Mouse (Mus musculus): ENCODE data around the gene Caskin2.
A peak's percentile ranks its signal among the peaks of the same experiment; 100 is the strongest.
"Not testable (repeated sequence)": the region's sequence is repeated elsewhere in the genome, so short reads cannot be mapped to it uniquely, and the experiment has no call there.

Gene Caskin2

DNA sequence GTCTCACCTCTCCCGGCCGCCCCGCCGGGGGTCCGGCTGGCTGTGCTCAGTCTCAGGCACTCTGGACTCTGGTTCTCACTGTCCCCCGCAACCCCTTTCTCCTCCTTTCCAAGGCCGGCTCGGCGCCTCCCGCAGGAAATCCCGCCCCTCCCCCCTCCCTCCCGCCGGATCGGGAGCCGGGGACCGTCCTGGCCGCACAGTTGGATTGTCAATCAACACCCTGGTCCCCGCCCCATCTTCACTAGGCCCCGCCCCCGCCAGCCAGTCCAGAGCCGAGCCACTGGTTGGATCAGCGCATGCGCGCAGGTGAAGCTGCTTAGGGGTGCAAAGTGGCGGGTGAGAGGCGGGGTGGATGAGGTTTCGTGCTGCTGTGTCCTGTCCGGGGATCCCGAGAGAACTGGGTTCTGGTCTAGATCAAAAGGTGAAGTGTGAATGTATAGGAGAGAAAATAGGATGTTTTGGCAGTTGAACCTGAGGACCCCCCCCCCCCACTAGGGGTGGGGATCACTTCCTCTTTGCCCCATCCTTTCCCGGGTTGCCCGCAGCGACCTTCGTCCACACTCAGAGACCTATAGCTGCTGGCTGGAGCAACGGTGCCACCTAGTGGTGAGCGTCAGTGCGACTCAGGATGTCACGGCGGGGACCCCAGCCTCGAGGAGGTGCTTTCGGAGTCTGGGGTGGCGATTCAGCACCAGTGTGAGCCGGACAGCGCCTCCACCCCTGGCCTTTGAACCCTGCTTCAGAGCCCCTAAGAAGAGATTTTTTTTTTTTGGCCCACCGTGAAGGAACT lies at the start of gene Caskin2:
Gene Caskin2, minus strand, starts transcription at position 133 of the 790 bp plus-strand sequence.
- peak; percentile 72 for ATAC-seq (ENCODE audit: insufficient number of reproducible peaks, low FRiP score, low TSS enrichment)

DNA sequence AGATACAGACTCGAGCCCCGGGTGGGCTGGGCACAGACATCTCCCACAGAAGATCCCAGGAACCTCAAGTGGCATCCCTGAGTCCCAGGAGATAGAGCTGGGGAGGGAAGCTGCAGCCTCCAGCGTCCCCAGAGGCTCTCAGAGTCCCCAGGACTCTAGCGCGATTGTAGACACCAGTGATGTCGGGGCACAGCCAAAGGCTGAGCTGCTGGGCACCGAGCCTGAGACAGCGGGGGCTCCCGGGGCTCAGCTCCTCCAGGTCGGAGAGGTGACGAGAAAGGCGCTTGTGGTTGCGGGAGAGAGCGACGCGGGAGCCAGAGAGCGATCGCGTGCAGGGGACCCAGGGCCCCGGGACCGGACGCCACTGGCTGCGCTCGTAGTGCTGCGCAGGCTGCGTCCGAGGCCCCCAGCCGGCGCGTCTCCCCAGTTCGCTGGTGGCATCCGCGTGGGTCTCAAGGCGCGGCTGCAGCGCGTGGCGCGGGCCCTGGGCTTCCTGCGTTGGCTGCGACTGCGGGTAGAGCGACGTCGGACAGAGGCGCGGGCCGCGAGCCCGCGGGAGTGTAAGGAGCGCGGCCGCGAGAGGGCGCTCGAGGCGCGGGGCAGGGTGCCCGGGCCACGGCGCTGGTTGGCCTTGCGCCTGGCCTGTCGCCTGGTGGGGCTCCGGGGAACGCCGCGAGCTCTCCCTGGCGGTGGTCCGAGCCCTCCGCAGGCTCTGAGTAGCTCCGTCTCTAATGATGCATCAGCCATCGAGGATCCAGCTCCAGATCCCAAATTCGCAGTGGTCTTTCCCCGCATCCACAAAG lies 45.9 kb upstream of the Caskin2 start:
- ATAC-seq (ENCODE audit: insufficient number of reproducible peaks, low FRiP score, low TSS enrichment) = no peak

DNA sequence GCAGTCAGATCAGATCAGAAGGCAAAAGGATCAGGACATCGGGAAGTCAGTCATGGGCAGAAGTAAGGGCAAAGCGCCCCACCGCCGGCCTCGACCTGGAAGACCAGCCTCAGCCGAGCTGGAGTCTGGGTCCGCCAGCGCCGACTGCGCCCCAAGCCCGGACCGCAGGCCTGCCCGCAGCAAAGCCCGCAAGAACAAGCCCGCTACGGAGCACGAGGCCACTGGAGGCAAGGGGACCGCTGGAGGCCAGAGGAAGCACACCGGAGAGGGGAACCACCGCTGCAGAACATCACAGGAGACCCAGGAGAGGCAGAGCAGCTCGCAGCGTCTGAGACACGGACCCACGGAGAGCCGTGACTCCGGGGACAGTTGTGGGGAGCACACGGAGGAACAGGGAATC lies 44.9 kb upstream of the Caskin2 start, which contains the start of gene Myo15b:
Gene Myo15b, plus strand, starts transcription at position 53 of the 400 bp plus-strand sequence.
- no peak for ATAC-seq (ENCODE audit: insufficient number of reproducible peaks, low FRiP score, low TSS enrichment)

DNA sequence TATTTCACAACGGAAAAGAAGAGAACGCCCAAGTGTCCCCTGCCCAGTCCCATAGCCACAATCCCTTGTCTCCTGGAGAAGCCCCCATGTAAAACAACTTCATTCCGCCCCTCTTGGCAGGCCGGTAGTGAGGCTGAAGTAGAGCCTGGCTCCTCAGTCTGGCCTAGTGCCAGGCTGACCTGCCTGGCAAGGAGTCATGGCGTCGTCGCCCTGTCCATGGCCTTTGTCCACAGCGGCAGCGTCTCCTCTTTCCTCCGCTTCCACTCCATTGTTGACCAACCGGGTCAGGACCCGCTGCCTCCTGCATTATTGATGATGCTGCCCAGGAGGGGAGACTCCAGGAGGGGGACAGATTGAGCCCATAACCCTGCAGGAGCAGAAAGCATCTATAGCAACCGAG lies 44.5 kb upstream of the Caskin2 start:
- ATAC-seq (ENCODE audit: insufficient number of reproducible peaks, low FRiP score, low TSS enrichment) = no peak

DNA sequence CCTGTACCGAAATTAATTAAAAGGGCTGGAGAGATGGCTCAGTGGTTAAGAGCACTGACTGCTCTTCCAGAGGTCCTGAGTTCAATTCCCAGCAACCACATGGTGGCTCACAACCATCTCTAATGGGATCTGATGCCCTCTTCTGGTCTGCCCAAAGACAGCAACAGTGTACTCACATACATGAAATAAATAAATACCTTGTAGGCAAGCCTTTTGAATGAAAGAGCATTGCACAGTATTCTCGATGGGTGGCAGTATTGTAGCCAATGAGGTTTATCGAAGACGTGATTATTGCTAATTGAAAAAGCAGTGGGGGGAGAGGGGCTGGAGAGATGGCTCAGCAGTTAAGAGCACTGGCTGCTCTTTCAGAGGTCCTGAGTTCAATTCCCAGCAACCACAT lies 43.7 kb upstream of the Caskin2 start:
- not testable (repeated sequence) for ATAC-seq (ENCODE audit: insufficient number of reproducible peaks, low FRiP score, low TSS enrichment)

DNA sequence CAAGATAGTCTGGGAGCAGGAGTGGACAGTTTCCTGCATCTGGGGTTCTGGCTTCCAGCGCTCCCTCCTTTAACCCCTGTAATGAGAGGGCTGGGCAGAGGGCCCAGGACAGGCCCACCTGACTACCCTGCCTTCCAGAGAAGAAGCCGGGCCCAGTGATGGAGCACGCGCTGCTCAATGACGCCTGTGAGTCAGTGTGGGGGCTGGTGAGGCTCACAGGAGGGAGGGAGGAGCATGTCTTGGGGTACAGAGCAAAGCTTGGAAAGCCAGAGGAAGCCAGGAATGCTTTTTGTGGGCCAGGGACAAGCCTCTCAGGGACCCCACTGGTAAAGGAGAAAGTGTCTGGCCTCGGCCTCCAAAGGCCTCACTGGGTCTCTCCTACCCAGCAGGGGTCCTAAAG lies 41.2 kb upstream of the Caskin2 start:
- no peak for ATAC-seq (ENCODE audit: insufficient number of reproducible peaks, low FRiP score, low TSS enrichment)

DNA sequence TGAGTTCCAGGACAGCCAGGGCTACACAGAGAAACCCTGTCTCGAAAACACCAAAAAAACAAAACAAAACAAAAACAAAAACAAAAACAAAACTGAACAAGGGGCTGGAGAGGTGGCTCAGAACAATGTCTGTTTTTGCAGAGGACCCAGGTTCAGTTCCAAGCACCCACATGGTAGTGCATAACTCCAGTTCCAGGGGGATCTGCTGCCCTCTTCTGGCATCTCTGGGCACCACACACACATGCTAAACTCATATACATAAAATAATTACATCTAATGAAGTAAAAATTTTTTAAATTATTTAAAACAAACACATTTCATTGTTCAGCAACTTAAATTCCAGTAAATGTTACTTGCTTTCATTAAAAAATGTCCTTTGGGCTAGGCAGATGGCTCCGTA lies 32.4 kb upstream of the Caskin2 start:
- no peak for ATAC-seq (ENCODE audit: insufficient number of reproducible peaks, low FRiP score, low TSS enrichment)

DNA sequence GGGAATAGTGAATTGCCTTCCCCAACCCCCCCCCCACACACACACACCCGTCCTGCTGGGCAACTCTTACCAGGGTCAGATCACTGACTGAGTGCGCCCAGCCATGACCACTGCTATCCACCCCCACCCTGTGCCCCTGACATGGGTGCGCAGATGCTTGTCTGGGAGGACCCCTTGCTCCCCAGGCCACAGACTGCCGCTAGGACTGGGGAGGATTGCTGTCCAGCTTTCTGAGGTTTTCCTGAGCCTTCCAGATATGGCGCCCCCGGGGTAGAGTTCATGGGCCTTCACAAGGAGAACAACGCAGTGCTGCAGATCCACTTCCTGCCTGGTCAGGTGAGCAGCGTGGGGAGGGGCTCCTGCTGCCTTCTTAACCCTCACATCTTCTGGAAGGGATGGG lies 30.8 kb upstream of the Caskin2 start:
- no peak for ATAC-seq (ENCODE audit: insufficient number of reproducible peaks, low FRiP score, low TSS enrichment)

DNA sequence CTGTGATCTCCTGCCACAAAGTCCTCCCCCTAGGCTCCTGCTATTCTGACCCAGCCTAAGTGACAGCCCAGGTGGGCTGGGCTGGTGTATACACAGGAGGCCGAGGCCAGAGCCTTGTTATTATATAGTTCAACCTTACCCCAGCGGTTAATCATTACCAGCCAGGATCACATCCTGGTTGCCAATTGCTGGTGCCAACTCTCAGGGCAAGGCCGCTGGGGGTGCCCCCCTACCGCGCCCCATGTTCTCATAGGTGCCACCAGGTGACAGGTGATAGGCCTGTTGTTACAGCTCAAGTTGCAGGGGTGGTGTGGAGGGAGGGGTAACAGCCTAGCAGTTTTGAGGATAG lies 30.4 kb upstream of the Caskin2 start:
- ATAC-seq (ENCODE audit: insufficient number of reproducible peaks, low FRiP score, low TSS enrichment) = no peak

DNA sequence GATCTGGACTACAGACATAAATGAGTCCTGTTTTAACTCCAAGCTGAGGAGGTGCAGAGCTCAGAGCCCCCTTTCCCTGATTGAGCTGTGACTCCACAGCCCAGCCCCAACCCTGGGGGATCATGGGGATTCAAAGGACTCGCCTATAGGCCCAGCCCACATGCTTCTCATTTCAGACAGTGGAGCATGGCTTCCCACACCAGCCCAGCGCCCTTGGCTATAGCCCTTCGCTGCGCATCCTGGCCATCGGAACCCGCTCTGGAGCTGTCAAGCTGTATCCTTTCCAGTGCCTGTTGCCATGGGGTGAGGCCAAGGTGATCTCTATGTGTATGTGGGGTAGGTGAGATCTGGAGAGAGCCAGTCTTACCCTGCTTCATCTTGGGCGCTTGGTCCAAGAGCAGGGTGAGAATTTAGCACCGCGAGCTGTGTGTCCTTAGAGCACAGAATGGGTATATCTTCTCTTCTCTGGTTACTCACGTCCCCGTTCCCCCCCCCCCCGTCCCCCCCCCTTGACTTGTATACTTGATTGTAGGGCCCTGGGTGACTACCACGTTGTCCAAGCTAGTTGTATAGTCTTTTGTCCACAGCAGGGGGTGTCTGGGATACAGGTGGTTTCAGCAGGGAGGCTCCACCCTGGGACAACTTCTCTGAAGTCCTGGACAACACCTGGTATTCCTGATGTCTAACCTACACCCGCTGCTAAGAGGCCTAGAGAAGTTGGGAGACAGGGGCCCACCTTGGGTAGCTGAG lies 29.9 kb upstream of the Caskin2 start:
- ATAC-seq (ENCODE audit: insufficient number of reproducible peaks, low FRiP score, low TSS enrichment) = no peak

DNA sequence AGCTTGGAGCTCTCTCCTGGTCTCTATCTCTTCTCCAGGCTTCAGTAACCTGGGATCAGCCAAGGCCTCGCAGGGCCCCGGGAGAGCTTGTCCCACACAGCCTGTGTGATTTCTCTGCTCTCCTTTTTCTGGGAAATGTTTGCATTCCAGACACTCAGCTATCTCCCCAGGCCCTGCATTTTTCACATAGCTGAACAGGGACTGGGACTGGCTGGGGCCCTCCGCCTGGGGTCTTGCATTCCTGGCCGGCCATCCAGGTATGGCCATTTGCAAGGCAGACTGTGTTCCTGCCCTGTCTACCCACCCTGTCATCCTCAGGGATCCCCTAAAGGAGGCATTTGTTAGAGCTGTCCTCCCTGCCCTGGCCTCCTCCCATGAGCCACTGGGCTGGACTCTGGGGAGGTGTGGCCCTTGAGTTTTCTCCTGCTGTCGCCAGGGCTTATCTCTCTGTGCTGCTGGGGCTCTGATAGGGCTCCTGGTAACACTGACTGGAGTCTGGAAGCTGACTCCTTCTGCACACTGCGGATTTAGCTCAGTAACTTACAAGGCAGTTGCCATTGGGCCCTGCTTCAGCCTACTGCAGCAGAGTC lies 28.6 kb upstream of the Caskin2 start:
- no peak for ATAC-seq (ENCODE audit: insufficient number of reproducible peaks, low FRiP score, low TSS enrichment)

DNA sequence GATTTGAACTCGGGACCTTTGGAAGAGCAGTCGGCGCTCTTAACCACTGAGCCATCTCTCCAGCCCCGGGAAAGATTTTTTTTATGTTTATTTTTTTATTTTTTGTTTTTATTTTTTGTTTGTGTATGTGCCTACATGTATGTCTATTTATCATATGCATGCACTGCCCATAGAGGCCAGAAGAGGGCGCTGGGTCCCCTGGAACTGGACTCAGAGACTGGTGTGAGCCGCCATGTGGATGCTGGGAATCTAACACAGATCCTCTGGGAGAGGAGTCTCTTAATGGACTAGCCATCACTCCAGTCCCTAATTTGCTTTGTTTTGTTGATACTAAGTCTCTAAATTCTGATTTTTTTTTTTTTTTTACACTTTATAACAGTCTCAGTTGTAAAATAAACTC lies 27.6 kb upstream of the Caskin2 start:
- ATAC-seq (ENCODE audit: insufficient number of reproducible peaks, low FRiP score, low TSS enrichment) = no peak

DNA sequence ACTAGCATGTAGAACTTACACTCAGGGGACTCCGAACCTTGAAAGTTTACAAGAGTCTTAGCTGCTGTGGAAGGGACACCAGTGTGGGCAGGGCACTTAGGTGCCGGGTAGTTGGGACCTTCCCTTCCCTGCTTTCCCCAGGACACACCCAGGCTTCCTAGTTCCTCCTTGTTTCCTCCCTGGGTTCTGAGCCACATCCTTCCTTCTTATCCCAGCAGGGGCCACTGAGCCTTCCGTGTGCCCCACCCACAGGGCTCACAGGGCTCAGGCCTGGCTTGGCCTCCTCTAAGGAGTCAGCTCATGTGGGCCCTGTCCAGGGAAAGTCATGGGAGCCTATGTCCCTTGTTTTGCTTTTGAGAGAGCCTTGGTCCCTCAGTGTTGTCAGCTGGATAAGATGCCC lies 26.3 kb upstream of the Caskin2 start:
- no peak for ATAC-seq (ENCODE audit: insufficient number of reproducible peaks, low FRiP score, low TSS enrichment)

DNA sequence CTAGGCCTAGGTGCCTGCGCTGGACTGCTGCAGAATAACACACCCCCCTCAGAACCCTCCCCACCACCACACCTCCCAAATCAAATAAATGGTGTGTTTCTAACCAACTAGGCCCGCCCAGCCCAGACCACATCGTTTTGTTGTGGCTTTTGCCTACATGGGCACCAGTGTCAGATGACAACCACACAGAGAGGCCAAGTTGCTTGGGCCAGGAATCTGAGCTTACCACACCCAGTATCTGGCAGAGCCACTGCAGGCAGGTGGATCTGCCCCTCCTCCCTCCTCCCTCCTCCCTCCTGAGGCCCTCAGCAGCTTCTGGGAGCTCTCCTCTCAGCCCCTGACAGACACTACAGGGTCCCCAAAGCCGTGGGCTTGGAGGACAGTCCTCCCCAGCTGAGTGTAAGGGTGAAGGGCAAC lies 25.5 kb upstream of the Caskin2 start:
- no peak for ATAC-seq (ENCODE audit: insufficient number of reproducible peaks, low FRiP score, low TSS enrichment)

DNA sequence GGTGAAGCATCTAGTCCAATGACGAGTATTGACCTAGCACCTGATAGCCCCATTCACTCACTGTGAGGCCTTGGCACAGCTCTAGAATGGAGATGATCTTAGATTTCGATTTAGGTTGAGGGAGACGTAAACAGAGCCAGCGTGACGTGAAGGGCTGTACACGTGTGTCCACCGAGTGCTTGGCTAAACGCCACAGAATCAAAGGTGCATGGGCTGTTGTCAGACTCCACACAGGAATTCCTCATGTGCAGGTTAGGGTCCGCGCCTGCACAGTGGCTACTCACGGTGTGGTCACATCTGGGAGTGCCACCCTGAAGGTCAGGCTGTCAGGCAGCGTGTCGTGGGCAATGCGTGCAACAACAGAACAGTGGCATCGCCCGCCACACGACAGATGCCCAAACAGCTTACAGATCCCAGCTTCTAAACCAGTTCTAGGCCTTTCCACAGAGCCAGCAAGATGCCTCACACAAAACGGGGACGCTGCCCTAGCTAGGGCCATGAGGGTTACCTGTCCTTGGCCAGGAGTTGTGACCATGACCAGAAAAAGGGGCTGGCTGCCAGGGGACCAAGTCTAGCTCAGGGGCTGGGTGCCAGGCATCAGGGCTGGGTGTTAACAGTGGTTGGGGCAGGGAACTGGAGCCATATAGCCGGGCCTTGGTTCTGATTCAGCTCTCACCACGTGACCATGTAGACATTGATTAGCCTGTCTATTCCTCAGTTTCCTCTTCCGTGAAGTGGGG lies 24.3 kb upstream of the Caskin2 start:
- ATAC-seq (ENCODE audit: insufficient number of reproducible peaks, low FRiP score, low TSS enrichment) = no peak

DNA sequence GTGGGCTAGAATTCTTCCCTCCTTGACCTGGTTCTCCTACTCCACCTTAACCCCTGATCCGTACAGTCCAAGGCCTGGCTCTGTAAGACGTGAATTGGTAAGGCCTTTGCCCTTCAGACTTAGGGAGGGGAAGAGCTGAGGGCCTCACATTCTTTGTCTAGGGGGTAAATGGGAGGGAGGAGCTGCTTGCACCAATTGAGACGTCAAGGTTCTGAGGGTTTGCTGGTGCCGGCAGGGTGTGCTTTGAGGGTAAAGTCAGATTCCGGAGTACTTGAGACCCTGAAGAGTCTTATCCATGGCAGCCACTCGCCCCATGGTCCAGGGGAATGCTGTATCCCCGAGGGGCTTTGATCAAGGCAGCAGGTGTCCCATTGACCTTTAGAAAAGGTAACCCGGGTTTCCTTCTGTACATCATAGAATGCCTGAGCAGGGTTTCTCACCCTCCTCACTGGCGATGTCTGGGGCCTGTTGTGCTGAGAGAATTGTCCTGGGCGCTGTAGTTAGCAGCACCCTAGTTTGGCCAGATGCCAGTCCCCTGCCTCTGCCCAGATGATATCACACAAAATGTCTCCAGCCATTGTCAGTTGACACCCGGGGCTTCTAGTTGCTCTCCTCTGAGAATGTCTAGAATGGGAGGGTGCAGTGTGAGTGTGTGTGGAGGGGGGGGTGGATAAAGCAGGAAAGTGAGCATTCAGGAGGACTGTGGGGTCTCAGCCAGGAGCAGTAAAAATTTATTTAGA lies 23.4 kb upstream of the Caskin2 start:
- no peak for ATAC-seq (ENCODE audit: insufficient number of reproducible peaks, low FRiP score, low TSS enrichment)

DNA sequence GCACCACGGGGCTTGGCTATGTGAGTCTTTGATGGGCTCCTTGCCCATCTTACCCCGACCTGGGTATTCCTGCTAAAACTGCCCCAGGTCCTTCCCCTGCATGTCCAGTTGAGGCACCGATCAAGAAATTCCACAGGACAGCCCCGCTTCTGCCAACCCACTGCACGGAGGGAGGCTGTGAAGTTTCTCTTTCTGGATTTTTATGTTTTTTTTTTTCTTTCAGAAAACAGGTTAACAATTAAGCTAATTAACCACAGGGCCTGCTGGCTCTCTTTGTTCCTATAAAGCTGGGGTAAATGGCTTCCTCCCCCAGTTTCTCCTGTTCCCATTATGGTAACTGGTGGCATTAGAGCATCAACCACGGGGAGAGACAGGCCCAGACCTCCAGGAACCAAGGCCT lies 20.6 kb upstream of the Caskin2 start:
- no peak for ATAC-seq (ENCODE audit: insufficient number of reproducible peaks, low FRiP score, low TSS enrichment)

DNA sequence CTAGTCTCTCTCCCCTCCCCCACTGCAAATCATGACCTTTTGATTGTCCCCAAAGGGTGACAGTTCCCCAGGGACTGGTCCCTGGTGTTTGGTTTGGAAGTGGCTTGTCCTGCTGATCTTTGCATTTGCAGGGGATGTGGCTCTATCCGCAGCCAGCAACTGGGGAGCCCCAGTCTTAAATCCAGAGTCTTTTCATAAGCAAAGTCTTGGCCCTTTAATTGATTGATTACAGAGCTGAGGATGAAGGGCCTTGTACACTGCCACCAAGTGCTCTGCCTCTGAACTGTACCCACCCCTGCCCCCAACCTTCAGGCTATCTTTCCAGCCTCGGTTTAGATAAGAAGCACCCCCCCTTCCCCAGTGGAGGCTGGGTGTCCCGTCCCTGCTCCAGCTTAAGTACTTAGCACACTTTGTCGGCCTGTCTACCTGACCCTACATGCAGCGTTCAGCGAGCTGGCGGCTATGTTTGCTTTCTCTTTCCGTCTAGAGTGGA lies 19.6 kb upstream of the Caskin2 start:
- no peak for ATAC-seq (ENCODE audit: insufficient number of reproducible peaks, low FRiP score, low TSS enrichment)

DNA sequence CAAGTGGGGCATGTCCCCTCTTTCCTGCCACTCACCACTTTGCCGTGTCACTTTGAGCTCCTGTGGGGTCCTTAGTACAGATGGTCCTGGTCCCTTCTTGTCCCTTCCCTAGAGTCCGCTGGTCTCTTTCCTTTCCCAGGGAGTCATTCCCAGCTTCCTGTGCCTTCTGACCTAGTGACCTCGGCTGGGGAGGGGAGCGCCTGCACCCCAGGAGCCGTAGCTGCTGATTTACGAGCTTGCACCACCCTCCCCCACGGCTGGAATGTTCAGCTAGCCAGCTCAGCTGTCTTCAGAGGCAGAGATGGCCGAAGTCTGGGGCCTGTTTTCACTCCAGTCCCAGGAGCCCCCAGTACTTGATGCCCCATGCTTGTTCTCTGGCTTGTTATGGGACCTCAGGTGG lies 19.1 kb upstream of the Caskin2 start:
- no peak for ATAC-seq (ENCODE audit: insufficient number of reproducible peaks, low FRiP score, low TSS enrichment)

Measured in cerebellum, adult (tissue).